Mouse (Mus musculus): ENCODE measurements around the gene Camkk1.
A peak's percentile ranks its signal among the peaks of the same experiment; 100 is the strongest.

Camkk1 gene

GRCm38 (mm10) chr11:73018471-73019146 is at the start of gene Camkk1:
Gene Camkk1, plus strand, starts transcription at chr11:73019008.
- peak; percentile 92 for DNase-seq (ENCODE audit: low spot score)

- DNase-seq (ENCODE audit: low spot score) = no peak
These were observed 43.8 kb upstream of the Camkk1 start for GRCm38 (mm10) chr11:72974995-72975503.

- no peak for DNase-seq (ENCODE audit: low spot score)
These were observed 36.3 kb upstream of the Camkk1 start for GRCm38 (mm10) chr11:72982516-72982915.

- no peak for DNase-seq (ENCODE audit: low spot score)
These were observed 35.5 kb upstream of the Camkk1 start for GRCm38 (mm10) chr11:72983283-72983682.

- no peak for DNase-seq (ENCODE audit: low spot score)
These were observed 32.1 kb upstream of the Camkk1 start for GRCm38 (mm10) chr11:72986745-72987144.

GRCm38 (mm10) chr11:72987234-72987633 is 31.6 kb upstream of the Camkk1 start:
- DNase-seq (ENCODE audit: low spot score) = no peak

GRCm38 (mm10) chr11:72987807-72988206 is 31.0 kb upstream of the Camkk1 start:
- no peak for DNase-seq (ENCODE audit: low spot score)

GRCm38 (mm10) chr11:72989044-72989443 is 29.8 kb upstream of the Camkk1 start:
- no peak for DNase-seq (ENCODE audit: low spot score)

GRCm38 (mm10) chr11:72990688-72991087 is 28.1 kb upstream of the Camkk1 start:
- DNase-seq (ENCODE audit: low spot score) = no peak

- no peak for DNase-seq (ENCODE audit: low spot score)
These were observed 26.8 kb upstream of the Camkk1 start for GRCm38 (mm10) chr11:72991961-72992360.

GRCm38 (mm10) chr11:72996346-72996745 is 22.5 kb upstream of the Camkk1 start:
- DNase-seq (ENCODE audit: low spot score) = no peak

GRCm38 (mm10) chr11:72996781-72997180 is 22.0 kb upstream of the Camkk1 start:
- no peak for DNase-seq (ENCODE audit: low spot score)

GRCm38 (mm10) chr11:72997529-72998326 is 21.1 kb upstream of the Camkk1 start:
- no peak for DNase-seq (ENCODE audit: low spot score)

GRCm38 (mm10) chr11:72998771-72999170 is 20.0 kb upstream of the Camkk1 start, which contains the start of gene P2rx1:
Gene P2rx1, plus strand, starts transcription at chr11:72999103.
- DNase-seq (ENCODE audit: low spot score) = no peak

- no peak for DNase-seq (ENCODE audit: low spot score)
These were observed 17.8 kb upstream of the Camkk1 start for GRCm38 (mm10) chr11:73001029-73001428.

- DNase-seq (ENCODE audit: low spot score) = no peak
These were observed 12.4 kb upstream of the Camkk1 start for GRCm38 (mm10) chr11:73006377-73006776.

- no peak for DNase-seq (ENCODE audit: low spot score)
These were observed 11.7 kb upstream of the Camkk1 start for GRCm38 (mm10) chr11:73007113-73007512.

GRCm38 (mm10) chr11:73007698-73008481 is 10.9 kb upstream of the Camkk1 start:
- DNase-seq (ENCODE audit: low spot score) = no peak

GRCm38 (mm10) chr11:73008826-73009225 is 10.0 kb upstream of the Camkk1 start:
- no peak for DNase-seq (ENCODE audit: low spot score)

- no peak for DNase-seq (ENCODE audit: low spot score)
These were observed 9.1 kb upstream of the Camkk1 start for GRCm38 (mm10) chr11:73009531-73010274.

GRCm38 (mm10) chr11:73013981-73014380 is 4.8 kb upstream of the Camkk1 start:
- DNase-seq (ENCODE audit: low spot score) = no peak

Data from left cerebral cortex, adult 11 months (tissue).